Mouse (Mus musculus): Measurements from ENCODE around the gene Sugct.
"Not testable (repeated sequence)": the region's sequence is repeated elsewhere in the genome, so short reads cannot be mapped to it uniquely, and the experiment has no call there.

The Sugct gene

GRCm38 (mm10) chr13:17604670-17605069 is 90.7 kb downstream of the Sugct start:
- DNase-seq (ENCODE audit: low spot score) = no peak

- DNase-seq (ENCODE audit: low spot score) = no peak
Observed at GRCm38 (mm10) chr13:17603756-17604155, 91.6 kb downstream of the Sugct start.

DNA sequence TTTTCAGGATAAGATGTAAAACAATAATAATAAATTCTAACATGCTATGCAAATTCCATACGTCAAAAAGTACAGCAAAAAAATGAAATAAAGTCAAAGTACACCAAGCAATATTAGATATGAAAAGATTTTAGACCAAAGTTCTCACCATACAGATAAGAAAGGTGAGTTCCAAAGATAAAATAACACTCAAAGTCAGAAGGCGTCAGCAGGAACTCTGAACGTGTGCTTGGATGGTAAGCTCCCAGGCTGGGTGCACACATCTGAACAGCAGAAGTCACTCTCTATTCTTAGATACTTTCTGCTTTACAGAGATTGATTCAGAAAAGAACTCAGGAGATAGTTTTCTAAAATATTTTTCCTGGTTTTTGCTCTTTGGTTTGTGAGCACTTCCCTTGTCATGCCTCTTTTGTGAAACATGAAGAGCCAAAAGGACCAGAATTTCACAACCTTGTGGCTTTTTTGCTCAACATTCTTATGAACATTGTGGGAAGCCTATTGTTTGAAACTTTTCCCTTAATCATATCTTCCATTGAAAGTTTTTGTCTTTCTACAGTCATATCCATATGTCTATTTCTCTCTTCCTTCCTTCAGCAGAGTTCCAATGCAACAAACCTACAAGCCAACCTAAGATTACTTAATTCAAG is 110.0 kb downstream of the Sugct start:
- DNase-seq (ENCODE audit: low spot score) = no peak

- no peak for DNase-seq (ENCODE audit: low spot score)
Observed at GRCm38 (mm10) chr13:17584804-17585203, 110.5 kb downstream of the Sugct start.

GRCm38 (mm10) chr13:17581684-17582083 is 113.7 kb downstream of the Sugct start:
- no peak for DNase-seq (ENCODE audit: low spot score)

- no peak for DNase-seq (ENCODE audit: low spot score)
Observed at GRCm38 (mm10) chr13:17559357-17559756, 136.0 kb downstream of the Sugct start.

DNA sequence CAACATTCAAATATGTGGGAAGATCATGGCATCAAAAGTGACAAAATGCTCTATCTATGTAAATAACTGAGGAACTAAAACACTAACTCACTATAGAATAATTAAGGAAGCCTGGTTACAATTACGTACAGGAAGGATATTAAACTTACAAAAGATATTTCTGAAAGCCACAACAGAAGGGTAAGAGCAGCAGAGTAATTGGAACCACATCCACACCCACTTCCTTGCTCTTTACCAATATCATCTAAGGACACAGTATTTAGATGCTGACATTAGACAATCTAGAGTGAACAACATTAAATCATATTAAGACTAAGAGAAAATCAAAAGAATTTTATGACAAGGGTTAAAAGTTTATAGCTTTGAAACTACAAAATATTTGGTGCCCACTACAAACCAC is 159.0 kb downstream of the Sugct start:
- no peak for DNase-seq (ENCODE audit: low spot score)

DNA sequence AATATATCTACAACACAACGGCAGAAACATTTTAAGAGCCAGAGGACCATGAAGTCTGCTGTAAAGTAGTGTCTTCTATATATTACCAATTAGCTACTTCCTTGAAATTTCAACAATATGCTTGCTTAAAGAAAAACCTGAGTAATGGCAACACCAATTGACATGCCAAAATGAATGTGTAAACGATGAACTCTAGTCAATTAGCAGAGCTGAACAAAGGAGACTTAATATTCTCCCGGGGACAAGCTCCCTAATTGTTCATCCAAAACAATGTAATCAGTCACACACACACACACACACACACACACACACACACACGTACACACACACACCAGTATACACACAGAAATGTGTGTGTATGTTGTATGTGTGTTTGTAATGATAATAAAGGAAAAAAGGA is 160.5 kb downstream of the Sugct start:
- no peak for DNase-seq (ENCODE audit: low spot score)

GRCm38 (mm10) chr13:17534469-17534868 is 160.9 kb downstream of the Sugct start:
- no peak for DNase-seq (ENCODE audit: low spot score)

GRCm38 (mm10) chr13:17511184-17511778 is 184.1 kb downstream of the Sugct start:
- no peak for DNase-seq (ENCODE audit: low spot score)

GRCm38 (mm10) chr13:17494936-17495335 is 200.4 kb downstream of the Sugct start:
- DNase-seq (ENCODE audit: low spot score) = no peak

DNA sequence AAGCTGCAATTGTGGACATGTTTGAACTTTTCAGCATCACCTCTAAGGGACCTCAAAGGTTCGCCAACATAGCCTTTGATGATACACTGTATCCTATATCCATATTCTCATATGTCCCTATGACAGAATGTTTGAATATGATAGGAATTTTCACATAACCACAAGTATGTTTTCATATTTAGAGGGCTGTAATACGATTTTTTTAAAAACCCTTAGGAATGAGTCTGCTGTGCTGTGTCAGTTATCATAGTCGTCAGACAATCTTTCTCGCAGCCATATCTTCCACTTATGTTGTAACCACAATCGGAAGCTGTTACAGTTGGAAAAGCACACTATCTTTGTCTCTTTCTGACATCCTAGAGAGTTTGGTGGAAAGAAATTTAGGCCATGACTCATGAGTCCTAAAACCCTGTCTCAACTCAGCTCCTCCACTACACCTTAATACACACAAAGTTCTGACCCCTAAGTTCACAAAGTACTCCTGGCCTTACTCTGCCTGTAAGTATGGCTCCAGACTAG is 201.2 kb downstream of the Sugct start:
- DNase-seq (ENCODE audit: low spot score) = no peak

DNA sequence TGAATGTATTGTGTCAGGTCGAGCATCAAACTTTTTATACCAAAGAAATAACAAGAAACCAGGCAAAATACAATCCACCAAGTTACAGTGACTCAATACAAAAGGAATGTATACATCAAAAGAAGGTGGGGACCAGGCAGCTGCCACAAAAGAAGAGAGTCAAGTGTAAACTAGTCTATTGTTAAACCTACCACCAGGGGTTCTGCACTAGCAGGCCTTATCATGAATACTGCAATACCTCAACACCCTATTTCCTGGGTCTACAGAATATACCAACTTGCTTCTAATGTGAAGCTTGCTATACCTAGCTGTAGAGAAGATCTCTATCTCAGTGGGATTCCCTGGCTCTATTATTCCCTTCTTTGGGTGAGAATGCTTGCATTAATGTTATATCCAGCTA is 237.4 kb downstream of the Sugct start:
- not testable (repeated sequence) for DNase-seq (ENCODE audit: low spot score)

DNA sequence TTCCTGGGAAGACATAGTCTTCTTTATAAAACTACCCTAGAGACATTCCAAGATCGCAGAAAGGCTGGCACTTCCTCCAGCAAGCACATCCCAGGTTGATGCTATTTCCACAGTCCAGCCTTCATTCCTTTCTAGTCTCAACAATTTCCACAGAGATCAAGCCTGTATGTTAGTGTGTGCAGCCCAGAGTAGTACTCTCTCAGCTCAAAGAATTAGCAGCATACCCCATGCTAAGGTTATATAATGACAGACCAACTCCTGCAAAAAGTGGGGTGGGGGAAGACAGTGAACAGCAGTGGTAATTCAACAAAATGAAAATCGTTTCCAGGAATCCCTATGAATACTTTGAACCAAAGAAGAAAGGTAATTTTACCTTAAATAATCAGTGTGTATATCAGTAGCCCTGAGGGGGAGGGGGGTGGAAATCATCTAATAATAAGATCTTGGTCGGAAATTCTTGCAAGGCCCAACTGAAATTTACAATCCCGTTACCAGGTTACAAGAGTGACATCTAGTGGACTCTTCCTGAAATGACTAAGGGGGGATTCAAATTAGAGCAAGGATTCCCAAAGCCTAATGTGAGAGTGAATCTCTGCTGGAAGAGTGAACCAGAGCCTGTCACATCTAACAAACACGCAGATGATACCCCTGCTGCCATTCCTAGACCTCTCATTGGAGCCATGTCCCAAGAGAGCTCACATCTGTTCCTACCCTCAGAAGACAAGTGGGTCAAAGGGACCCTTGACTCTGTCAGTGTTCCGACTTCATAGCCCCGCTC is 263.0 kb downstream of the Sugct start:
- DNase-seq (ENCODE audit: low spot score) = no peak

GRCm38 (mm10) chr13:17421875-17422274 is 273.5 kb downstream of the Sugct start:
- DNase-seq (ENCODE audit: low spot score) = no peak

- DNase-seq (ENCODE audit: low spot score) = no peak
Observed at GRCm38 (mm10) chr13:17420557-17420956, 274.8 kb downstream of the Sugct start.

DNA sequence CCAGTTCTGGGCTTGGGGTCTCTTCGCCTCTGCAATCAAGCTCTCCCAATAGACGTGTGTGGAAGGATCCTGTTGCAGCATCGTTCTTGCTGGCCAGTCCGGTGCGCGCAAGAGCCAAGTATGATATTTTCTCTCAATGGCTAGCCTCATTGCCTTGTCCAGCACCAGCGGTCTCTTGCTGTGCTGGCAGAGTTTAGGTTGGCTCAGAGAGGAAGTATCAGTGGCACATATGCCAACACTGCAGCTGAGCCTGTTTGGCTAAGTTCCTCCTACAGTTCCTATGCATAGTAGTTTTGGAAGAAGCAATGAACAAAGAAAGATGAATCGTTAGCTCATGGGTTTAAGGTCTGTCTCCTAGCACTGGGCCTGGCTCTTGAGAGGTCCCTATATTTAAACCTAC is 352.5 kb downstream of the Sugct start:
- DNase-seq (ENCODE audit: low spot score) = no peak

GRCm38 (mm10) chr13:17335885-17336540 is 359.3 kb downstream of the Sugct start:
- no peak for DNase-seq (ENCODE audit: low spot score)

GRCm38 (mm10) chr13:17326863-17327262 is 368.5 kb downstream of the Sugct start:
- DNase-seq (ENCODE audit: low spot score) = no peak

DNA sequence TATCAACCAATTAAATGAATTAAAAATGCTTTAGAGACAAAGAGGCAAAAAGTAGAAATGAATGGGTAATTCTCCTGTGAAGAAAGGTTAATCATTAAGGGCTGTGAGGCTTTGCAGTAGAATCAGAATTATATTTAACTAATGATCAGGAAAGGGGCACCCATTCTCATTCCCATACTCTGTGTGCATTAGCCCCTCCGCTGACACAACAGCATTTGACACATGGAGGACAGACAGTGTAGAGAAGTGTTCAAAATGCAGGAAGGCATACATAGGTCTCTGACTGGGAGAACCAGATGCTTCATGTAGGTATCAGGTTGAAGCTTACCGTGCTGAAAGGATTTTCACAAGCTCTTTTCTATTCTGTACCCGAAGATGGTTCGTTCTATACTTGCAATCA is 393.8 kb downstream of the Sugct start:
- DNase-seq (ENCODE audit: low spot score) = no peak

- DNase-seq (ENCODE audit: low spot score) = no peak
Observed at GRCm38 (mm10) chr13:17297462-17298005, 397.8 kb downstream of the Sugct start.

DNA sequence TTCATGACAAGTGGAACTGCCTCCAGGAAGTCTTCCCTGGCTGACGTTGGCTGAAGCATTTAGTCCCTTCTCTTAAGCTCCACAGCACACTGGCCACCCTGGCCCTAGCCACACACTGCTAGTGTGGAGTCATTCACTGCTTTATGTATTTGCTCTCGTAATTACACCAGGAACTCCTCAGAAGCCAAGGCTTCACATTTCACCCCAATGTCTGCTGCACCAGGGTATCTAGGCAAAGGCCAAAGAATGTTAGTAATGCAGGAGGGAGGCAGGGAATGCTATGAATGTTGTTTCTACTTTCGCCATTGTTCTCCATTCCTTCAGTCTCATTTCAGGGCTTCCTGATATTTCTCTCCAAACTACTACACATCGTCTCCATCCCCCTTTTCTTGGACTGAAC is 398.4 kb downstream of the Sugct start:
- DNase-seq (ENCODE audit: low spot score) = no peak
